Mouse (Mus musculus) lung, adult 2 months (tissue): Measurements from ENCODE around the gene Cstad.

Experiments
- CTCF ChIP-seq: fragments of 200-500 bp; IDR thresholded peaks from 2 replicates; pipeline ENCODE4 v1.5.1; 2011; ENCODE audit warnings: mild to moderate bottlenecking, low read length, control low read depth; ENCODE audit not compliant: insufficient read depth
- POLR2A ChIP-seq: fragments of 200-500 bp; IDR thresholded peaks from 2 replicates; pipeline ENCODE4 v1.6.1; 2011; ENCODE audit warnings: low read depth, mild to moderate bottlenecking, control low read depth, low read length, borderline replicate concordance; ENCODE audit errors: extremely low read depth

DNA sequence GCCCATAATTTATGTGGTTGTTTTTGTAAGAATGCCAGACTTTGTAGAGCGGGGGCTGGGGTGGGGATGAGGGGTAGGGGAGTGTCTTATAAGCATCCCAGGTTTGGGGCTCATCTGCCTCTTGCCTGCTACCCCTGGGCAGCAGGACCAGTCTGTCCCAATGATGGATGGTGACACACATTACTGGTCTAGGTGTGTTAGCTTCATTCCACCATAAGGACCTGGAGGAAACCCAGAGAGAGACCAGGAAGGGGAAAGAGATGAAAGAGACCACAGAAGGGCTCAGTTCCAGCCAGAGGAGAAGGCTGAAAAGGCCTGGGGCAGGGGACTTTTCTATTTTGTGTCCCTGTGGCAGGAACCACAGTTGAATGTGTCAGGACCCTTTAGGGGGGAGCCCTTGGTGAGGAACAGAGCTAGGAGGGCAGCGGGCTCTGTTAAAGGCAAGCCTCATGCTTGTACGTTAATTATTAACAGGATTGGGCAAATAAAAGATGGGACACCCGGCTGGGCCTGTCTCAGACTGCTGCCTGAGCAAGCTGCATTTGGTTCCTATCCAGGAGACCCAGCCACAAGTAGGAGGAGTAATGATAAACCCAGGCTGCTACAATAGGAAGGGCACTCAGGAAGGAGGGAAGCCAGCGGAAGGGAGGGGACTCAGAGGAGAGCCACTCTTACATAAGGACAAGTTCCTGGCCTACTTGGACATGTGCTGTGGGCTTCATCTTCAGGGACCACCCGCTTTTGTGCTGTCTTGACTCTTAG, 23.8 kb downstream of the Cstad start:
- TF ChIP-seq POLR2A (no peak), CTCF (no peak)
